Mouse (Mus musculus) left cerebral cortex, adult 9 months (tissue): ENCODE measurements around the gene Hdgfl3.
"Not testable (repeated sequence)": the region's sequence is repeated elsewhere in the genome, so short reads cannot be mapped to it uniquely, and the experiment has no call there.

Source experiments
- DNase-seq, 2 experiments: peaks; one replicate each; pipeline ENCODE4 v3.0.0; 2022; ENCODE audit warnings: low spot score in 2 of 2

Hdgfl3 gene

GRCm38 (mm10) chr7:81855694-81856093 lies 78.6 kb downstream of the Hdgfl3 start, which contains the start of gene Gm10160:
TSS of gene Gm10160 (minus strand) at chr7:81855794.
- no peak for DNase-seq

- no peak for DNase-seq
Observed at GRCm38 (mm10) chr7:81854568-81855307, 79.5 kb downstream of the Hdgfl3 start.

GRCm38 (mm10) chr7:81851706-81852105 lies 82.6 kb downstream of the Hdgfl3 start:
- peak in 1 of 2 experiments; percentile 1 for DNase-seq

GRCm38 (mm10) chr7:81850171-81850570 lies 84.1 kb downstream of the Hdgfl3 start:
- DNase-seq = no peak

GRCm38 (mm10) chr7:81849633-81850032 lies 84.6 kb downstream of the Hdgfl3 start:
- DNase-seq = no peak

- DNase-seq = no peak
Observed at GRCm38 (mm10) chr7:81849214-81849613, 85.1 kb downstream of the Hdgfl3 start.

GRCm38 (mm10) chr7:81847777-81848176 lies 86.5 kb downstream of the Hdgfl3 start:
- DNase-seq = peak in 1 of 2 experiments; percentile 1

- no peak for DNase-seq
Observed at GRCm38 (mm10) chr7:81847010-81847409, 87.3 kb downstream of the Hdgfl3 start.

GRCm38 (mm10) chr7:81846008-81846407 lies 88.3 kb downstream of the Hdgfl3 start:
- no peak for DNase-seq

GRCm38 (mm10) chr7:81845313-81845712 lies 89.0 kb downstream of the Hdgfl3 start:
- DNase-seq = no peak

GRCm38 (mm10) chr7:81844801-81845200 lies 89.5 kb downstream of the Hdgfl3 start:
- DNase-seq = no peak

- DNase-seq = no peak
Observed at GRCm38 (mm10) chr7:81843903-81844302, 90.4 kb downstream of the Hdgfl3 start.

- DNase-seq = no peak
Observed at GRCm38 (mm10) chr7:81842998-81843397, 91.3 kb downstream of the Hdgfl3 start.

GRCm38 (mm10) chr7:81842141-81842540 lies 92.1 kb downstream of the Hdgfl3 start:
- no peak for DNase-seq

- no peak for DNase-seq
Observed at GRCm38 (mm10) chr7:81841439-81841838, 92.8 kb downstream of the Hdgfl3 start.

- peak; percentile 65 to 76 for DNase-seq
Observed at GRCm38 (mm10) chr7:81840661-81841181, 93.6 kb downstream of the Hdgfl3 start.

GRCm38 (mm10) chr7:81839746-81840145 lies 94.5 kb downstream of the Hdgfl3 start:
- no peak for DNase-seq

GRCm38 (mm10) chr7:81837771-81838170 lies 96.5 kb downstream of the Hdgfl3 start:
- not testable (repeated sequence) for DNase-seq

GRCm38 (mm10) chr7:81835430-81835829 lies 98.8 kb downstream of the Hdgfl3 start:
- no peak for DNase-seq

GRCm38 (mm10) chr7:81834847-81835246 lies 99.4 kb downstream of the Hdgfl3 start:
- DNase-seq = no peak
